Mouse (Mus musculus): ENCODE data around the gene Dync1i1.
"Not testable (repeated sequence)": the region's sequence is repeated elsewhere in the genome, so short reads cannot be mapped to it uniquely, and the experiment has no call there.

Dync1i1 gene

GRCm38 (mm10) chr6:5725611-5726236, at the start of gene Dync1i1:
Dync1i1 (plus strand) TSS chr6:5725639.
- DNase-seq = peak; percentile 15

- no peak for DNase-seq
Observed at GRCm38 (mm10) chr6:5679738-5680137, 45.7 kb upstream of the Dync1i1 start.

- DNase-seq = no peak
Observed at GRCm38 (mm10) chr6:5701826-5702225, 23.6 kb upstream of the Dync1i1 start.

GRCm38 (mm10) chr6:5707894-5708293, 17.5 kb upstream of the Dync1i1 start:
- DNase-seq = not testable (repeated sequence)

GRCm38 (mm10) chr6:5710063-5710605, 15.3 kb upstream of the Dync1i1 start:
- no peak for DNase-seq

GRCm38 (mm10) chr6:5712620-5713019, 12.8 kb upstream of the Dync1i1 start:
- no peak for DNase-seq

- DNase-seq = no peak
Observed at GRCm38 (mm10) chr6:5715101-5715618, 10.3 kb upstream of the Dync1i1 start.

GRCm38 (mm10) chr6:5718955-5719354, 6.5 kb upstream of the Dync1i1 start:
- no peak for DNase-seq

GRCm38 (mm10) chr6:5720716-5721115, 4.7 kb upstream of the Dync1i1 start:
- DNase-seq = not testable (repeated sequence)

GRCm38 (mm10) chr6:5723986-5724385, 1.5 kb upstream of the Dync1i1 start:
- DNase-seq = no peak

GRCm38 (mm10) chr6:5726237-5726670, 815 bp downstream of the Dync1i1 start:
- DNase-seq = no peak

- no peak for DNase-seq
Observed at GRCm38 (mm10) chr6:5733217-5733616, 7.8 kb downstream of the Dync1i1 start.

GRCm38 (mm10) chr6:5734398-5734797, 9.0 kb downstream of the Dync1i1 start:
- no peak for DNase-seq

- DNase-seq = no peak
Observed at GRCm38 (mm10) chr6:5734862-5735261, 9.4 kb downstream of the Dync1i1 start.

- no peak for DNase-seq
Observed at GRCm38 (mm10) chr6:5739711-5740110, 14.3 kb downstream of the Dync1i1 start.

- no peak for DNase-seq
Observed at GRCm38 (mm10) chr6:5741395-5742032, 16.1 kb downstream of the Dync1i1 start.

- DNase-seq = no peak
Observed at GRCm38 (mm10) chr6:5750079-5750711, 24.8 kb downstream of the Dync1i1 start.

- DNase-seq = no peak
Observed at GRCm38 (mm10) chr6:5752128-5752527, 26.7 kb downstream of the Dync1i1 start.

GRCm38 (mm10) chr6:5752617-5753016, 27.2 kb downstream of the Dync1i1 start:
- no peak for DNase-seq

- DNase-seq = no peak
Observed at GRCm38 (mm10) chr6:5756509-5757130, 31.2 kb downstream of the Dync1i1 start.

- no peak for DNase-seq
Observed at GRCm38 (mm10) chr6:5762943-5763342, 37.5 kb downstream of the Dync1i1 start.

- no peak for DNase-seq
Observed at GRCm38 (mm10) chr6:5768576-5768975, 43.1 kb downstream of the Dync1i1 start.

GRCm38 (mm10) chr6:5770283-5770682, 44.8 kb downstream of the Dync1i1 start:
- no peak for DNase-seq
